Mouse (Mus musculus) liver, embryonic 12.5 days (tissue): ENCODE measurements around the gene Retreg2. TPM values are rescaled to one million over a fixed set of nuclear protein-coding genes. Genes with fewer than 3 reads are reported as not detected.
A peak's percentile ranks its signal among the peaks of the same experiment; 100 is the strongest.

Experiments used
- ATAC-seq: fragments of 200-750 bp; cut with Nextera tagmentation; 2 replicates; pipeline ENCODE4 v1.8.0; 2017; ENCODE audit warnings: moderate number of reproducible peaks, mild to moderate bottlenecking, moderate library complexity
- H3K27ac ChIP-seq: fragments of 300-500 bp; sonication (generic); 2 replicates; pipeline ENCODE4 v1.5.1; 2016; ENCODE audit warnings: mild to moderate bottlenecking
- H3K27me3 ChIP-seq: fragments of 300-500 bp; sonication (generic); replicated peaks from 2 replicates; pipeline ENCODE4 v1.6.1; 2016; ENCODE audit warnings: mild to moderate bottlenecking, moderate library complexity
- H3K36me3 ChIP-seq: fragments of 300-500 bp; sonication (generic); 2 replicates; pipeline ENCODE4 v1.6.1; 2016; ENCODE audit warnings: mild to moderate bottlenecking, moderate library complexity
- H3K4me1 ChIP-seq: fragments of 300-500 bp; sonication (generic); 2 replicates; pipeline ENCODE4 v1.6.1; 2016
- H3K4me2 ChIP-seq: fragments of 300-500 bp; sonication (generic); 2 replicates; pipeline ENCODE4 v1.6.1; 2016; ENCODE audit warnings: mild to moderate bottlenecking, moderate library complexity
- H3K4me3 ChIP-seq: fragments of 300-500 bp; sonication (generic); 2 replicates; pipeline ENCODE4 v1.5.1; 2016; ENCODE audit warnings: mild to moderate bottlenecking, moderate library complexity
- H3K9ac ChIP-seq: fragments of 300-500 bp; sonication (generic); 2 replicates; pipeline ENCODE4 v1.6.1; 2016; ENCODE audit warnings: mild to moderate bottlenecking, moderate library complexity
- H3K9me3 ChIP-seq: fragments of 300-500 bp; sonication (generic); replicated peaks from 2 replicates; pipeline ENCODE4 v1.6.1; 2016; ENCODE audit warnings: mild to moderate bottlenecking, moderate library complexity
- WGBS: fragments of 180-500 bp; shearing (Covaris S2); methylation state at CpG from one replicate; pipeline ENCODE4 v1.1.7; 2016; ENCODE audit not compliant: insufficient replicate concordance; 5-methylcytosine and 5-hydroxymethylcytosine counted together
- polyA plus RNA-seq: library from polyadenylated mRNA; unstranded; fragments of >200 nt; fragmentation: Nextera tagmentation; extraction: Ambion mirVana; gene quantifications from 2 replicates; pipeline ENCODE4 v1.2.1, GENCODE M21; 2016

The Retreg2 gene
- polyA plus RNA-seq, 1 experiment from 2014 or later, result 69.4 TPM

GRCm38 (mm10) chr1:75141486-75142190, 940 bp upstream of the Retreg2 start:
- Histone ChIP-seq H3K4me3 (peak overlapping the region; percentile 81), H3K4me2 (peak overlapping the region; percentile 88), H3K9ac (peak overlapping the region; percentile 92), H3K36me3 (peaks cover 66% of the 10 kb centered on the region), H3K9me3 (no peaks in the 10 kb centered on the region), H3K27ac (peak overlapping the region; percentile 99), H3K4me1 (peaks cover 77% of the 10 kb centered on the region), H3K27me3 (no peaks in the 10 kb centered on the region)
- WGBS, result under 1% methylated on average over 53 of the region's 53 CpGs
- ATAC-seq, result peak; percentile 56

GRCm38 (mm10) chr1:75145589-75145988, 3.0 kb downstream of the Retreg2 start:
- peak overlapping the region; percentile 92; the same call in 1 of the 2 replicates for H3K9ac ChIP-seq
- peaks cover 51% of the 10 kb centered on the region for H3K4me1 ChIP-seq
- peak overlapping the region; percentile 81 for H3K4me3 ChIP-seq
- no peaks in the 10 kb centered on the region for H3K9me3 ChIP-seq
- peaks cover 65% of the 10 kb centered on the region for H3K36me3 ChIP-seq
- H3K27me3 ChIP-seq, result no peaks in the 10 kb centered on the region
- 35% methylated on average over 3 of the region's 3 CpGs for WGBS
- H3K4me2 ChIP-seq, result peak overlapping the region; percentile 88
- peak overlapping the region; percentile 99 for H3K27ac ChIP-seq
- peak; percentile 23; the same call in 1 of the 2 replicates for ATAC-seq

GRCm38 (mm10) chr1:75147411-75148135, 5.0 kb downstream of the Retreg2 start:
- peak overlapping the region; percentile 99 for H3K27ac ChIP-seq
- no peak for ATAC-seq
- no peaks in the 10 kb centered on the region for H3K9me3 ChIP-seq
- peak overlapping the region; percentile 45; the same call in 1 of the 2 replicates for H3K9ac ChIP-seq
- 81% methylated on average over 7 of the region's 7 CpGs for WGBS
- H3K4me3 ChIP-seq, result no peak overlapping the region
- peaks cover 65% of the 10 kb centered on the region for H3K36me3 ChIP-seq
- peaks cover 45% of the 10 kb centered on the region for H3K4me1 ChIP-seq
- H3K27me3 ChIP-seq, result no peaks in the 10 kb centered on the region
- 0 out of 2 replicates have a peak overlapping the region, but pooled peaks have one; percentile 88 for H3K4me2 ChIP-seq

- 86% methylated on average over 4 of the region's 4 CpGs for WGBS
- Histone ChIP-seq H3K4me1 (peaks cover 43% of the 10 kb centered on the region), H3K27me3 (no peaks in the 10 kb centered on the region), H3K36me3 (peaks cover 65% of the 10 kb centered on the region), H3K9me3 (no peaks in the 10 kb centered on the region), H3K9ac (no peak overlapping the region), H3K4me3 (no peak overlapping the region), H3K4me2 (no peak overlapping the region), H3K27ac (no peak overlapping the region)
- ATAC-seq, result no peak
Observed at GRCm38 (mm10) chr1:75148727-75149126, 6.1 kb downstream of the Retreg2 start.

GRCm38 (mm10) chr1:75155837-75156236, 13.3 kb downstream of the Retreg2 start:
- Histone ChIP-seq H3K9me3 (no peaks in the 10 kb centered on the region), H3K9ac (no peak overlapping the region), H3K4me2 (no peak overlapping the region), H3K36me3 (no peaks in the 10 kb centered on the region), H3K27ac (no peak overlapping the region), H3K4me3 (no peak overlapping the region), H3K27me3 (no peaks in the 10 kb centered on the region), H3K4me1 (peaks cover 44% of the 10 kb centered on the region)
- no peak for ATAC-seq
- 30% methylated on average over 3 of the region's 3 CpGs for WGBS

- ATAC-seq, result no peak
- Histone ChIP-seq H3K36me3 (no peaks in the 10 kb centered on the region), H3K4me3 (no peak overlapping the region), H3K27ac (peak overlapping the region; percentile 93), H3K9ac (peak overlapping the region; percentile 50; the same call in 1 of the 2 replicates), H3K4me1 (peaks cover 50% of the 10 kb centered on the region), H3K4me2 (no peak overlapping the region), H3K27me3 (no peaks in the 10 kb centered on the region), H3K9me3 (no peaks in the 10 kb centered on the region)
Observed at GRCm38 (mm10) chr1:75158990-75159389, 16.4 kb downstream of the Retreg2 start.

- WGBS, result 27% methylated on average over 5 of the region's 5 CpGs
- H3K27ac ChIP-seq, result peak overlapping the region; percentile 93
- peak overlapping the region; percentile 44 for H3K4me2 ChIP-seq
- no peaks in the 10 kb centered on the region for H3K27me3 ChIP-seq
- no peaks in the 10 kb centered on the region for H3K9me3 ChIP-seq
- peak; percentile 94 for ATAC-seq
- H3K36me3 ChIP-seq, result no peaks in the 10 kb centered on the region
- no peak overlapping the region for H3K4me3 ChIP-seq
- H3K4me1 ChIP-seq, result peaks cover 50% of the 10 kb centered on the region
- peak overlapping the region; percentile 50; the same call in 1 of the 2 replicates for H3K9ac ChIP-seq
Observed at GRCm38 (mm10) chr1:75159540-75160255, 17.1 kb downstream of the Retreg2 start.

- peak; percentile 68 for ATAC-seq
- Histone ChIP-seq H3K9me3 (no peaks in the 10 kb centered on the region), H3K27me3 (no peaks in the 10 kb centered on the region), H3K4me1 (peaks cover 45% of the 10 kb centered on the region), H3K27ac (peak overlapping the region; percentile 93), H3K4me2 (peak overlapping the region; percentile 44), H3K4me3 (0 out of 2 replicates have a peak overlapping the region, but pooled peaks have one; percentile 6), H3K9ac (peak overlapping the region; percentile 40), H3K36me3 (no peaks in the 10 kb centered on the region)
- WGBS, result 36% methylated on average over 4 of the region's 4 CpGs
Observed at GRCm38 (mm10) chr1:75160256-75160617, 17.7 kb downstream of the Retreg2 start.

GRCm38 (mm10) chr1:75168093-75168471, 25.5 kb downstream of the Retreg2 start:
- H3K4me1 ChIP-seq, result peaks cover 33% of the 10 kb centered on the region
- 10% methylated on average over 7 of the region's 7 CpGs for WGBS
- no peaks in the 10 kb centered on the region for H3K9me3 ChIP-seq
- ATAC-seq, result peak; percentile 30
- peaks cover 36% of the 10 kb centered on the region for H3K36me3 ChIP-seq
- H3K9ac ChIP-seq, result peak overlapping the region; percentile 87
- no peaks in the 10 kb centered on the region for H3K27me3 ChIP-seq
- H3K4me3 ChIP-seq, result peak overlapping the region; percentile 83
- peak overlapping the region; percentile 97 for H3K27ac ChIP-seq
- peak overlapping the region; percentile 82 for H3K4me2 ChIP-seq

- Histone ChIP-seq H3K36me3 (peaks cover 43% of the 10 kb centered on the region), H3K4me3 (peak within 1 kb of the TSS; percentile 83), H3K4me2 (peak within 1 kb of the TSS; percentile 82), H3K4me1 (peaks cover 33% of the 10 kb centered on the region), H3K9me3 (no peaks in the 10 kb centered on the region), H3K9ac (peak within 1 kb of the TSS; percentile 87), H3K27ac (peak within 1 kb of the TSS; percentile 97), H3K27me3 (no peaks in the 10 kb centered on the region)
- WGBS, result 1% methylated on average over 53 of the region's 59 CpGs
- ATAC-seq, result peak; percentile 96
Observed at GRCm38 (mm10) chr1:75168472-75169464, 26.2 kb downstream of the Retreg2 start, which contains the start of gene Zfand2b. Gene Zfand2b, plus strand, starts transcription at chr1:75168646.
